Comparison of ENCODE assay signal across 27 mouse cellular contexts in genomic region chr5:138132425-138133064, GRCm38 (mm10). TPM values are rescaled to one million over a fixed set of nuclear protein-coding genes. Genes with fewer than 3 reads are reported as not detected.
DNase-seq lines count a peak whose midpoint lies in the region; ATAC-seq and TF ChIP-seq lines count a peak whose summit lies in the region.
"Had no signal": no experiment of that assay in that cellular context is flagged by ENCODE, and none has a peak within 500 bp of the region (broad histone marks: within the 10 kb centered on the region; RNA-seq: fewer than 3 reads in every experiment).

No protein-coding gene starts in this region.

- no peak for TF ChIP-seq CTCF in kidney, adult 2 months (conservative IDR thresholded peaks at IDR 0.05; ENCODE audit: insufficient read depth, insufficient read length, low read depth, low read length)
- no peak for TF ChIP-seq CTCF in lung, adult 2 months (IDR thresholded peaks at IDR 0.05; ENCODE audit: insufficient read depth, low read length)
- no peak for TF ChIP-seq CTCF in hindbrain, postnatal 0 days (IDR thresholded peaks at IDR 0.05; ENCODE audit: low read depth)

- 52% methylated on average over 5 of the region's 5 CpGs for WGBS in kidney, adult 2 months
- 66% methylated on average over 5 of the region's 5 CpGs for WGBS in kidney, embryonic 14.5 days
- WGBS in lung, adult 2 months, result 82% methylated on average over 5 of the region's 5 CpGs
- WGBS in intestine, embryonic 15.5 days, result 75% methylated on average over 5 of the region's 5 CpGs
- WGBS in hindbrain, embryonic 13.5 days, result 95% methylated on average over 5 of the region's 5 CpGs
- WGBS in hindbrain, postnatal 0 days, result 94% methylated on average over 5 of the region's 5 CpGs

- TF ChIP-seq POLR2A in kidney, adult 2 months (IDR thresholded peaks at IDR 0.05; ENCODE audit: low read depth, low read length), result no peak
- no peak for TF ChIP-seq POLR2A in lung, adult 2 months (IDR thresholded peaks at IDR 0.05; ENCODE audit: borderline replicate concordance, extremely low read depth, low read depth, low read length)

- H3K27me3 ChIP-seq in kidney, adult 2 months (replicated peaks; ENCODE audit: control insufficient read depth, insufficient read depth, low read length), result no peaks in the 10 kb centered on the region
- H3K27me3 ChIP-seq in kidney, embryonic 14.5 days (ENCODE audit: control insufficient read depth, insufficient read depth, low read length), result no peaks in the 10 kb centered on the region
- no peaks in the 10 kb centered on the region for H3K27me3 ChIP-seq in intestine, embryonic 15.5 days (replicated peaks)
- no peaks in the 10 kb centered on the region for H3K27me3 ChIP-seq in hindbrain, embryonic 13.5 days
- H3K27me3 ChIP-seq in hindbrain, postnatal 0 days (ENCODE audit: insufficient read depth, low read length), result no peaks in the 10 kb centered on the region
- H3K27me3 ChIP-seq: heart, embryonic 15.5 days; liver, embryonic 15.5 days; midbrain, embryonic 12.5 days; neural tube, embryonic 12.5 days had no signal

- H3K4me3 ChIP-seq in kidney, adult 2 months (ENCODE audit: insufficient read depth, low read depth, low read length), result no peak overlapping the region
- H3K4me3 ChIP-seq in kidney, embryonic 14.5 days (ENCODE audit: low read length), result no peak overlapping the region
- H3K4me3 ChIP-seq in lung, adult 2 months (replicated peaks; ENCODE audit: extremely low read depth, low read depth, low read length), result no peak overlapping the region
- H3K4me3 ChIP-seq in intestine, embryonic 15.5 days (replicated peaks), result no peak overlapping the region
- H3K4me3 ChIP-seq in hindbrain, embryonic 13.5 days, result no peak overlapping the region
- H3K4me3 ChIP-seq in hindbrain, postnatal 0 days (ENCODE audit: low read length), result no peak overlapping the region
- H3K4me3 ChIP-seq: heart, embryonic 10.5 days; heart, embryonic 15.5 days; liver, embryonic 15.5 days; midbrain, embryonic 12.5 days; myocyte; neural tube, embryonic 12.5 days had no signal

- H3K36me3 ChIP-seq in kidney, adult 2 months (ENCODE audit: control insufficient read depth, insufficient read depth, low read length), result peaks cover 6% of the 10 kb centered on the region
- H3K36me3 ChIP-seq in kidney, embryonic 14.5 days (ENCODE audit: control insufficient read depth, insufficient read depth, low read length), result peaks cover 70% of the 10 kb centered on the region
- peaks cover 50% of the 10 kb centered on the region for H3K36me3 ChIP-seq in intestine, embryonic 15.5 days
- peaks cover 83% of the 10 kb centered on the region for H3K36me3 ChIP-seq in hindbrain, embryonic 13.5 days
- peaks cover 54% of the 10 kb centered on the region for H3K36me3 ChIP-seq in hindbrain, postnatal 0 days (ENCODE audit: insufficient read depth, low read length)

- no peaks in the 10 kb centered on the region for H3K9me3 ChIP-seq in kidney, embryonic 14.5 days (ENCODE audit: control insufficient read depth, low read length)
- H3K9me3 ChIP-seq in intestine, embryonic 15.5 days, result no peaks in the 10 kb centered on the region
- H3K9me3 ChIP-seq in hindbrain, embryonic 13.5 days, result no peaks in the 10 kb centered on the region
- no peaks in the 10 kb centered on the region for H3K9me3 ChIP-seq in hindbrain, postnatal 0 days (ENCODE audit: low read length)
- H3K9me3 ChIP-seq: heart, embryonic 10.5 days; heart, embryonic 15.5 days; liver, embryonic 15.5 days; midbrain, embryonic 12.5 days; neural tube, embryonic 12.5 days had no signal

- H3K4me2 ChIP-seq in kidney, embryonic 14.5 days (replicated peaks; ENCODE audit: low read depth, low read length), result no peak overlapping the region
- H3K4me2 ChIP-seq in intestine, embryonic 15.5 days (replicated peaks), result no peak overlapping the region
- no peak overlapping the region for H3K4me2 ChIP-seq in hindbrain, embryonic 13.5 days
- H3K4me2 ChIP-seq in hindbrain, postnatal 0 days (ENCODE audit: low read depth, low read length), result no peak overlapping the region
- H3K4me2 ChIP-seq: heart, embryonic 15.5 days; liver, embryonic 15.5 days; midbrain, embryonic 12.5 days; neural tube, embryonic 12.5 days had no signal

- no peak overlapping the region for H3K9ac ChIP-seq in kidney, embryonic 14.5 days (ENCODE audit: low read depth, low read length)
- no peak overlapping the region for H3K9ac ChIP-seq in intestine, embryonic 15.5 days
- no peak overlapping the region for H3K9ac ChIP-seq in hindbrain, embryonic 13.5 days
- no peak overlapping the region for H3K9ac ChIP-seq in hindbrain, postnatal 0 days (replicated peaks; ENCODE audit: low read length)
- H3K9ac ChIP-seq: heart, embryonic 15.5 days; liver, embryonic 15.5 days; midbrain, embryonic 12.5 days; neural tube, embryonic 12.5 days had no signal

- H3K4me1 ChIP-seq in kidney, adult 2 months (ENCODE audit: control insufficient read depth, insufficient read depth, low read length), result no peaks in the 10 kb centered on the region
- H3K4me1 ChIP-seq in kidney, embryonic 14.5 days (ENCODE audit: control insufficient read depth, insufficient read depth, low read length), result no peaks in the 10 kb centered on the region
- no peaks in the 10 kb centered on the region for H3K4me1 ChIP-seq in lung, adult 2 months (ENCODE audit: control insufficient read depth, insufficient read depth, low read length)
- H3K4me1 ChIP-seq in intestine, embryonic 15.5 days (replicated peaks), result 0 out of 2 replicates have a peak, but pooled peaks cover 3% of the 10 kb centered on the region
- no peaks in the 10 kb centered on the region for H3K4me1 ChIP-seq in hindbrain, embryonic 13.5 days (replicated peaks)
- no peaks in the 10 kb centered on the region for H3K4me1 ChIP-seq in hindbrain, postnatal 0 days (ENCODE audit: insufficient read depth, low read length)
- H3K4me1 ChIP-seq: heart, embryonic 10.5 days; heart, embryonic 15.5 days; midbrain, embryonic 12.5 days; neural tube, embryonic 12.5 days had no signal

- H3K27ac ChIP-seq in kidney, adult 2 months (ENCODE audit: insufficient read depth, low read depth, low read length), result peak overlapping the region; percentile 47; the same call in 1 of the 2 replicates
- no peak overlapping the region for H3K27ac ChIP-seq in kidney, embryonic 14.5 days (ENCODE audit: low read depth, low read length)
- peak overlapping the region; percentile 60; the same call in 1 of the 2 replicates for H3K27ac ChIP-seq in intestine, embryonic 15.5 days
- no peak overlapping the region for H3K27ac ChIP-seq in hindbrain, embryonic 13.5 days
- H3K27ac ChIP-seq in hindbrain, postnatal 0 days, result no peak overlapping the region
- H3K27ac ChIP-seq: heart, embryonic 10.5 days; heart, embryonic 15.5 days; liver, embryonic 15.5 days; midbrain, embryonic 12.5 days; neural tube, embryonic 12.5 days; stomach, postnatal 0 days had no signal

- peak; percentile 77 for DNase-seq in kidney, adult 2 months
- DNase-seq in lung, postnatal 25 days (ENCODE audit: low spot score), result peak; percentile 43
- DNase-seq in lung, adult 2 months, result no peak
- DNase-seq in kidney, postnatal 25 days, result peak; percentile 56 to 68
- no peak for DNase-seq in hindbrain, postnatal 0 days (ENCODE audit: low spot score)
- DNase-seq: adrenal gland, adult 2 months; cerebellum, adult 2 months; cerebellum, postnatal 14 days; gastrocnemius, postnatal 25 days; heart, adult 11 months; layer of hippocampus, postnatal 36 days; right cerebral cortex, postnatal 4 days; thymus, adult 18-20 months; thymus, postnatal 4 days had no signal

- ATAC-seq in kidney, embryonic 14.5 days (ENCODE audit: low FRiP score, low TSS enrichment), result no peak
- ATAC-seq in intestine, embryonic 15.5 days, result peak; percentile 73
- ATAC-seq in hindbrain, embryonic 13.5 days (ENCODE audit: low FRiP score), result no peak
- ATAC-seq in hindbrain, postnatal 0 days, result no peak
- ATAC-seq: activated CD4-positive, CD25-positive, alpha-beta regulatory T cell, adult 4 months; CD4-positive, CD25-positive, alpha-beta regulatory T cell, adult 4 months; forebrain, embryonic 14.5 days had no signal

RNA-seq across cellular contexts. Expression of gene Zscan21, which starts 15.8 kb away (rescaled TPM):
- polyA plus RNA-seq in kidney, adult 2 months (2012; rRNA removed), result 9.8 and 10.9 TPM in 2 replicates
- 52.6 and 65.1 TPM in 2 replicates for polyA plus RNA-seq in kidney, embryonic 14.5 days (2014; fragmentation: Nextera tagmentation; extraction: Ambion mirVana)
- 5.8 and 8.3 TPM in 2 replicates for polyA plus RNA-seq in lung, adult 2 months (2012; rRNA removed)
- 43.3 and 45.9 TPM in 2 replicates for polyA plus RNA-seq in intestine, embryonic 15.5 days (2015; fragmentation: Nextera tagmentation; extraction: Ambion mirVana)
- 102 and 113 TPM in 2 replicates for polyA plus RNA-seq in hindbrain, embryonic 13.5 days (2015; fragmentation: Nextera tagmentation; extraction: Ambion mirVana)
- total RNA-seq in hindbrain, postnatal 0 days (2014; rRNA removed), result 14.7 and 15.4 TPM in 2 replicates
- 50.3 and 52.1 TPM in 2 replicates for polyA plus RNA-seq in hindbrain, postnatal 0 days (2015; fragmentation: Nextera tagmentation; extraction: Ambion mirVana)

RNA-seq across cellular contexts. Expression of gene Zfp113, which starts 23.0 kb away (rescaled TPM):
- polyA plus RNA-seq in kidney, adult 2 months (2012; rRNA removed), result 3.4 and 4.4 TPM in 2 replicates
- polyA plus RNA-seq in kidney, embryonic 14.5 days (2014; fragmentation: Nextera tagmentation; extraction: Ambion mirVana), result 13.4 and 26.1 TPM in 2 replicates
- polyA plus RNA-seq in lung, adult 2 months (2012; rRNA removed), result 2.7 and 3.5 TPM in 2 replicates
- 15.8 and 16.4 TPM in 2 replicates for polyA plus RNA-seq in intestine, embryonic 15.5 days (2015; fragmentation: Nextera tagmentation; extraction: Ambion mirVana)
- polyA plus RNA-seq in hindbrain, embryonic 13.5 days (2015; fragmentation: Nextera tagmentation; extraction: Ambion mirVana), result 38.9 and 40.5 TPM in 2 replicates
- 11.6 and 43.2 TPM in 2 replicates for total RNA-seq in hindbrain, postnatal 0 days (2014; rRNA removed)
- polyA plus RNA-seq in hindbrain, postnatal 0 days (2015; fragmentation: Nextera tagmentation; extraction: Ambion mirVana), result 7.9 and 11.3 TPM in 2 replicates

RNA-seq across cellular contexts. Expression of gene Cops6, which starts 28.3 kb away (rescaled TPM):
- 141 and 144 TPM in 2 replicates for polyA plus RNA-seq in kidney, adult 2 months (2012; rRNA removed)
- polyA plus RNA-seq in kidney, embryonic 14.5 days (2014; fragmentation: Nextera tagmentation; extraction: Ambion mirVana), result 253 and 294 TPM in 2 replicates
- polyA plus RNA-seq in lung, adult 2 months (2012; rRNA removed), result 47.7 and 59.9 TPM in 2 replicates
- 276 and 300 TPM in 2 replicates for polyA plus RNA-seq in intestine, embryonic 15.5 days (2015; fragmentation: Nextera tagmentation; extraction: Ambion mirVana)
- polyA plus RNA-seq in hindbrain, embryonic 13.5 days (2015; fragmentation: Nextera tagmentation; extraction: Ambion mirVana), result 308 and 322 TPM in 2 replicates
- 42.9 and 57.8 TPM in 2 replicates for total RNA-seq in hindbrain, postnatal 0 days (2014; rRNA removed)
- polyA plus RNA-seq in hindbrain, postnatal 0 days (2015; fragmentation: Nextera tagmentation; extraction: Ambion mirVana), result 294 and 302 TPM in 2 replicates

RNA-seq across cellular contexts. Expression of gene Ap4m1, which starts 39.3 kb away (rescaled TPM):
- polyA plus RNA-seq in kidney, adult 2 months (2012; rRNA removed), result 22.9 and 23.6 TPM in 2 replicates
- polyA plus RNA-seq in kidney, embryonic 14.5 days (2014; fragmentation: Nextera tagmentation; extraction: Ambion mirVana), result 18.1 and 22.6 TPM in 2 replicates
- 28.4 and 40.3 TPM in 2 replicates for polyA plus RNA-seq in lung, adult 2 months (2012; rRNA removed)
- polyA plus RNA-seq in intestine, embryonic 15.5 days (2015; fragmentation: Nextera tagmentation; extraction: Ambion mirVana), result 19.8 and 20.6 TPM in 2 replicates
- 24.3 and 26.5 TPM in 2 replicates for polyA plus RNA-seq in hindbrain, embryonic 13.5 days (2015; fragmentation: Nextera tagmentation; extraction: Ambion mirVana)
- 30.3 and 46.9 TPM in 2 replicates for total RNA-seq in hindbrain, postnatal 0 days (2014; rRNA removed)
- polyA plus RNA-seq in hindbrain, postnatal 0 days (2015; fragmentation: Nextera tagmentation; extraction: Ambion mirVana), result 14.5 and 16.5 TPM in 2 replicates

RNA-seq across cellular contexts. Expression of gene Mcm7, which starts 39.7 kb away (rescaled TPM):
- polyA plus RNA-seq in kidney, adult 2 months (2012; rRNA removed), result 15.5 and 16.5 TPM in 2 replicates
- 176 and 241 TPM in 2 replicates for polyA plus RNA-seq in kidney, embryonic 14.5 days (2014; fragmentation: Nextera tagmentation; extraction: Ambion mirVana)
- polyA plus RNA-seq in lung, adult 2 months (2012; rRNA removed), result 16.9 and 22.1 TPM in 2 replicates
- polyA plus RNA-seq in intestine, embryonic 15.5 days (2015; fragmentation: Nextera tagmentation; extraction: Ambion mirVana), result 153 and 165 TPM in 2 replicates
- polyA plus RNA-seq in hindbrain, embryonic 13.5 days (2015; fragmentation: Nextera tagmentation; extraction: Ambion mirVana), result 109 and 111 TPM in 2 replicates
- total RNA-seq in hindbrain, postnatal 0 days (2014; rRNA removed), result 41.6 and 43.0 TPM in 2 replicates
- 58.8 and 63.3 TPM in 2 replicates for polyA plus RNA-seq in hindbrain, postnatal 0 days (2015; fragmentation: Nextera tagmentation; extraction: Ambion mirVana)

Comparison
In these comparisons a context has a peak if more than half of its experiments do, and no peak if none do; other contexts are left out.
1. DNase-seq: peak in kidney, adult 2 months (single experiment), lung, postnatal 25 days (single experiment) and kidney, postnatal 25 days (2 of 2); none in lung, adult 2 months (single experiment) and hindbrain, postnatal 0 days (single experiment).
2. H3K27ac ChIP-seq: peak in kidney, adult 2 months (single experiment) and intestine, embryonic 15.5 days (single experiment); none in kidney, embryonic 14.5 days (single experiment), hindbrain, embryonic 13.5 days (single experiment) and hindbrain, postnatal 0 days (single experiment).